Mouse (Mus musculus) monocyte, adult 5-6 weeks (primary cell): ENCODE measurements around the gene Scgn. TPM values are rescaled to one million over a fixed set of nuclear protein-coding genes. Genes with fewer than 3 reads are reported as not detected.

Source experiments
- total RNA-seq: library from RNA; stranded (forward); fragments of 200-1000, 200-491, 200-594 nt; gene quantifications from 3 replicates; pipeline ENCODE4 v1.2.3, GENCODE M21; 2017

The Scgn gene
- total RNA-seq, 1 experiment from 2014 or later: not detected

Other genes starting within 250 kb of the Scgn start
- gene Hist1h3c, start 245.6 kb downstream of the Scgn start, total RNA-seq: 6.8 TPM in 1 of 3 replicates, not detected in the others
- gene Hist1h2bb, start 244.5 kb downstream of the Scgn start, total RNA-seq: 151 to 300 TPM (median 178 TPM) in 3 replicates
- gene Hist1h2ab, start 240.1 kb downstream of the Scgn start, total RNA-seq: 64.3 to 74.6 TPM in 2 of 3 replicates, not detected in the other
- gene Hist1h3b, start 238.9 kb downstream of the Scgn start, total RNA-seq: 9.7 TPM in 1 of 3 replicates, not detected in the others
- 10.8 to 62.1 TPM (median 12.1 TPM) in 3 replicates for gene Hist1h4b, start 234.2 kb downstream of the Scgn start, total RNA-seq
- gene Hist1h4a, start 230.0 kb downstream of the Scgn start, total RNA-seq: 43.2 to 186 TPM (median 59.3 TPM) in 3 replicates
- gene Hist1h3a, start 228.8 kb downstream of the Scgn start, total RNA-seq: 4.6 to 86.2 TPM (median 18.3 TPM) in 3 replicates
- 55.4 to 86.3 TPM (median 64.8 TPM) in 3 replicates for gene Hist1h1a, start 227.5 kb downstream of the Scgn start, total RNA-seq
- gene Trim38, start 221.3 kb downstream of the Scgn start, total RNA-seq: not detected in 3 replicates
- gene Slc17a2, start 184.2 kb downstream of the Scgn start, total RNA-seq: not detected in 3 replicates
- gene Slc17a3, start 151.8 kb downstream of the Scgn start, total RNA-seq: not detected in 3 replicates
- gene Slc17a1, start 123.5 kb downstream of the Scgn start, total RNA-seq: not detected in 3 replicates
- not detected in 3 replicates for gene Slc17a4, start 76.2 kb downstream of the Scgn start, total RNA-seq
- not detected in 3 replicates for gene Hist1h2ba, start 57.1 kb downstream of the Scgn start, total RNA-seq
- gene Hist1h2aa, start 56.8 kb downstream of the Scgn start, total RNA-seq: not detected in 3 replicates